Mouse (Mus musculus) spleen, adult 2 months (tissue): ENCODE data around the gene Ccdc141. TPM values are rescaled to one million over a fixed set of nuclear protein-coding genes. Genes with fewer than 3 reads are reported as not detected.

Experiments
- DNase-seq, 2 experiments: peaks; one replicate each; pipeline versions ENCODE4 v3.0.0 to v3.0.0-alpha.2; 2012 to 2021; ENCODE audit warnings: low spot score in 2 of 2, low read depth in 1 of 2
- H3K27ac ChIP-seq: fragments of 200-500 bp; 2 replicates; pipeline ENCODE4 v1.5.1; 2012; ENCODE audit warnings: low read length, inconsistent platforms; ENCODE audit not compliant: insufficient read depth
- H3K27me3 ChIP-seq: fragments of 200-500 bp; 2 replicates; pipeline ENCODE4 v1.6.1; 2012; ENCODE audit warnings: mild to moderate bottlenecking, moderate library complexity, low read length, inconsistent platforms; ENCODE audit not compliant: control insufficient read depth, insufficient read depth
- H3K36me3 ChIP-seq: fragments of 200-500 bp; 2 replicates; pipeline ENCODE4 v1.6.1; 2012; ENCODE audit warnings: mild to moderate bottlenecking, low read length, inconsistent platforms; ENCODE audit not compliant: control insufficient read depth, insufficient read depth
- H3K4me1 ChIP-seq: fragments of 200-500 bp; 2 replicates; pipeline ENCODE4 v1.6.1; 2011; ENCODE audit warnings: inconsistent platforms; ENCODE audit not compliant: control insufficient read depth, insufficient read depth, insufficient read length
- H3K4me3 ChIP-seq: fragments of 200-500 bp; 2 replicates; pipeline ENCODE4 v1.5.1; 2011; ENCODE audit warnings: mild to moderate bottlenecking, inconsistent platforms; ENCODE audit not compliant: insufficient read depth, insufficient read length; ENCODE audit errors: extremely low read depth
- CTCF ChIP-seq: fragments of 200-500 bp; IDR thresholded peaks from 2 replicates; pipeline ENCODE4 v1.5.1; 2011; ENCODE audit warnings: mild to moderate bottlenecking, inconsistent platforms; ENCODE audit not compliant: insufficient read depth, insufficient read length, insufficient replicate concordance; ENCODE audit errors: extremely low read depth
- POLR2A ChIP-seq: fragments of 200-500 bp; IDR thresholded peaks from 2 replicates; pipeline ENCODE4 v1.6.1; 2011; ENCODE audit warnings: low read depth, low read length, inconsistent platforms
- WGBS: fragments of 180-500 bp; shearing (Covaris S2); methylation state at CpG from one replicate; pipeline ENCODE4 v1.1.7; 2018; 5-methylcytosine and 5-hydroxymethylcytosine counted together
- polyA plus RNA-seq: library from polyadenylated mRNA; depleted of rRNA; stranded (reverse); fragments of >200 nt; gene quantifications from 2 replicates; pipeline ENCODE4 v1.2.3, GENCODE M21; 2012

Ccdc141 gene
- polyA plus RNA-seq, 1 experiment: 0.77 TPM

GRCm38 (mm10) chr2:77078746-77079145 lies 91.7 kb downstream of the Ccdc141 start:
- DNase-seq: no peak
- H3K36me3 ChIP-seq: no peaks in the 10 kb centered on the region
- 86% methylated on average over 4 of the region's 4 CpGs for WGBS
- H3K4me3 ChIP-seq: no peak overlapping the region
- H3K27me3 ChIP-seq: no peaks in the 10 kb centered on the region
- H3K4me1 ChIP-seq: no peaks in the 10 kb centered on the region
- H3K27ac ChIP-seq: no peak overlapping the region
- TF ChIP-seq POLR2A (no peak), CTCF (no peak)

DNA sequence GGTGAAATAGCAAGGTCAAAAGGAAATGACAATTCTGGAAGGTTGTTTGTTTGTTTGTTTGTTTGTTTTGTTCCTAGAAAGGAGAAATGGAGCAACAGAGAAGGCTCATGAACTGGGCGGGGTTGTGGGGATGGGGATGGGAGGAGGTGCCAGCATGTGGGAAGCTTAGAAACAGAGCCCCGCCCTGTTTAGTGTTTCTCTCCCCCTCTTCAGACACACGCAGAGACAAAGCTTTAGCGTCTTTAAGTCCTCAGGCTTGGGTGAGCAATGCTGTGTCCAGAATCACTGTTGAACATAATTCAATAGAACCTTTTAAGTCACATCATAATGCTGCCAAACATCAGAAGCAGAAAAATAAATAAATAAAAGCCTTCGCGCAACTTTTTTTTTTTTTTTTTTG lies 96.1 kb downstream of the Ccdc141 start:
- WGBS: 74% methylated on average over 6 of the region's 6 CpGs
- DNase-seq: no peak
- TF ChIP-seq POLR2A: no peak
- no peak for TF ChIP-seq CTCF
- Histone ChIP-seq H3K27ac (no peak overlapping the region), H3K36me3 (no peaks in the 10 kb centered on the region), H3K4me3 (no peak overlapping the region), H3K27me3 (no peaks in the 10 kb centered on the region), H3K4me1 (no peaks in the 10 kb centered on the region)

DNA sequence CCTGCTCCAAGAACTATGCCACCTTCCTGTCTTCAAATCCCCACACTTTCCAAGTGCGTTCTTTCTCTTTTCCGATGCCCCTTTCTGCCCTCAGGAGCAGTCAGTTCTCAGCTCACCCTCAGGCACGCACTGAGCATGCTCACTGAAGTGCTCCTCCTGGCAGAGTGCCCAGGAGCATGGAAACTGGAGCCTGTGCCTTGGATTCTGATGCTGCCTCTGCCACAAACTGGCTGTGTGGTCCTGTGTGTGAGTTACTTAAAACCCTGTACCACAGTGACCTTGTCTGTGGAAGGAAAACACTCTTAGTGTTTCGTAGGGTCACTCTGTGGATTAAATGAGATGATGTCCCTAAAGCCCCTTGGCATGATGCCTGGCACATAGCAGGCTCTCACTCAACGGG lies 96.5 kb downstream of the Ccdc141 start:
- H3K4me1 ChIP-seq: no peaks in the 10 kb centered on the region
- no peak overlapping the region for H3K27ac ChIP-seq
- DNase-seq: no peak
- H3K4me3 ChIP-seq: no peak overlapping the region
- H3K36me3 ChIP-seq: no peaks in the 10 kb centered on the region
- no peaks in the 10 kb centered on the region for H3K27me3 ChIP-seq
- WGBS: 75% methylated on average over 5 of the region's 5 CpGs
- no peak for TF ChIP-seq POLR2A

GRCm38 (mm10) chr2:77065294-77065693 lies 105.1 kb downstream of the Ccdc141 start:
- WGBS: 78% methylated on average over 6 of the region's 6 CpGs
- H3K27me3 ChIP-seq: no peaks in the 10 kb centered on the region
- no peaks in the 10 kb centered on the region for H3K4me1 ChIP-seq
- H3K36me3 ChIP-seq: no peaks in the 10 kb centered on the region
- H3K4me3 ChIP-seq: no peak overlapping the region
- TF ChIP-seq POLR2A (no peak), CTCF (no peak)
- no peak for DNase-seq
- no peak overlapping the region for H3K27ac ChIP-seq

- H3K4me3 ChIP-seq: no peak overlapping the region
- DNase-seq: no peak
- H3K36me3 ChIP-seq: no peaks in the 10 kb centered on the region
- 65% methylated on average over 3 of the region's 3 CpGs for WGBS
- TF ChIP-seq POLR2A: no peak
- TF ChIP-seq CTCF: no peak
- no peaks in the 10 kb centered on the region for H3K27me3 ChIP-seq
- no peak overlapping the region for H3K27ac ChIP-seq
- H3K4me1 ChIP-seq: no peaks in the 10 kb centered on the region
Observed at GRCm38 (mm10) chr2:77061871-77062270, 108.6 kb downstream of the Ccdc141 start.

GRCm38 (mm10) chr2:77059596-77059995 lies 110.8 kb downstream of the Ccdc141 start:
- DNase-seq: no peak
- H3K4me1 ChIP-seq: no peaks in the 10 kb centered on the region
- no peak for TF ChIP-seq CTCF
- TF ChIP-seq POLR2A: no peak
- WGBS: 74% methylated on average over 8 of the region's 8 CpGs
- no peak overlapping the region for H3K4me3 ChIP-seq
- no peak overlapping the region for H3K27ac ChIP-seq
- H3K36me3 ChIP-seq: no peaks in the 10 kb centered on the region
- H3K27me3 ChIP-seq: no peaks in the 10 kb centered on the region

GRCm38 (mm10) chr2:77056367-77056766 lies 114.1 kb downstream of the Ccdc141 start:
- H3K4me3 ChIP-seq: no peak overlapping the region
- no peaks in the 10 kb centered on the region for H3K27me3 ChIP-seq
- no peaks in the 10 kb centered on the region for H3K4me1 ChIP-seq
- DNase-seq: no peak
- TF ChIP-seq CTCF: no peak
- TF ChIP-seq POLR2A: no peak
- WGBS: 82% methylated on average over 11 of the region's 11 CpGs
- no peaks in the 10 kb centered on the region for H3K36me3 ChIP-seq
- H3K27ac ChIP-seq: no peak overlapping the region
